Mouse (Mus musculus) lung, adult 2 months (tissue): ENCODE results near the gene Elac2.

ENCODE experiments used
- CTCF ChIP-seq: fragments of 200-500 bp; IDR thresholded peaks from 2 replicates; pipeline ENCODE4 v1.5.1; 2011; ENCODE audit warnings: mild to moderate bottlenecking, low read length, control low read depth; ENCODE audit not compliant: insufficient read depth
- POLR2A ChIP-seq: fragments of 200-500 bp; IDR thresholded peaks from 2 replicates; pipeline ENCODE4 v1.6.1; 2011; ENCODE audit warnings: low read depth, mild to moderate bottlenecking, control low read depth, low read length, borderline replicate concordance; ENCODE audit errors: extremely low read depth

GRCm38 (mm10) chr11:64937226-64937625 lies 41.6 kb upstream of the Elac2 start:
- TF ChIP-seq CTCF: no peak
- TF ChIP-seq POLR2A: no peak
